Mouse (Mus musculus): ENCODE data around the gene Dhcr7. TPM values are rescaled to one million over a fixed set of nuclear protein-coding genes. Genes with fewer than 3 reads are reported as not detected.
A peak's percentile ranks its signal among the peaks of the same experiment; 100 is the strongest.

Dhcr7 gene
- polyA plus RNA-seq, 1 experiment from 2014 or later, result 30.4 TPM

DNA sequence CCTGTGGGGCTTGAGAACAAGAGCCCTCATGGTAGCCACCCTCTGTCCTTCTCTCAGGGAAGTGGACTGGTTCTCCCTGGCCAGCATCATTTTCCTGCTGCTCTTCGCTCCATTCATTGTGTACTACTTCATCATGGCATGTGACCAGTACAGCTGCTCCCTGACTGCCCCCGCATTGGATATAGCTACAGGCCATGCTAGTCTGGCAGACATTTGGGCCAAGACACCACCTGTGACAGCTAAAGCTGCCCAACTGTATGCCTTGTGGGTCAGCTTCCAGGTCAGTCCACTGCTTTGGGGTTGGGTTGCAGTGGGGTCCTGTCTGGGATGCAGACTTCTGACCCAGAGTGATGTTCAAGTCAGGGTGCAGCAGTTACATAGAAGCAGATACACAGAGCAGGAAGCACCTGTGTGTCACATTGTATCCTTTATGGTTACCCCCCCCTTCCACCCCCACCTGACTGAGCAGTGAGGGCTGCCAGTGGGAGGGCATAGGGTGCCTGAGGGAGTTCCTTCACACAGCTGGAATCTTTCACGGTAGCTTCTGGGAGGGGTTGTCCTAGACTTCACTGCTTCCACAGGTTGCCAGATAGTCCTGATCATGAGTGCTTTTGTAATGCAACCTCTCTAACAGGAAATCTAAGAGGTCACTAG, 14.9 kb downstream of the Dhcr7 start:
- ATAC-seq, result no peak
- 82% methylated on average over 3 of the region's 3 CpGs for WGBS

DNA sequence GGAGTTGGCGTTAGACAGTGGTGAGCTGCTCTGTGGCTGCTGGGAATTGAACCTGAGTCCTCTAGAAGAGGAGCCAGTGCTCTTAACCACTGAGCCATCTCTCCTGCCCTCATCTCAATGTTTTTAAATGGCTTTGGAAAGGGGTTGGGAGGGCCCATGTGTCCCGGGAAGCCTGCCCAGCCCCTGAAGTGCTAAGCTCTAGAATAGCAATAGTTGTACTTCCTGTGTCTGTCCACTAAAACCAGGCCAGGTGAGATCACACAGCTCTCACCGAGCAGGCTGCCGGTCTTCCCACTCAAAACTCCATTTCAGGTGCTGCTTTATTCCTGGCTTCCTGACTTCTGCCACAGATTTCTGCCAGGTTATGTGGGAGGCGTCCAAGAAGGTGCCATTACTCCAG, 17.2 kb downstream of the Dhcr7 start:
- ATAC-seq, result no peak
- no peaks in the 10 kb centered on the region for H3K9me3 ChIP-seq (ENCODE audit: control insufficient read depth)
- H3K4me3 ChIP-seq (ENCODE audit: low read depth, low read length), result no peak overlapping the region
- H3K9ac ChIP-seq (ENCODE audit: low read depth, low read length), result no peak overlapping the region
- WGBS, result 85% methylated on average over 5 of the region's 5 CpGs
- H3K27ac ChIP-seq (ENCODE audit: low read depth, low read length), result no peak overlapping the region
- H3K36me3 ChIP-seq (ENCODE audit: control insufficient read depth, insufficient read depth), result peaks cover 78% of the 10 kb centered on the region
- H3K4me1 ChIP-seq (replicated peaks; ENCODE audit: control insufficient read depth, insufficient read depth, low read length), result no peaks in the 10 kb centered on the region
- TF ChIP-seq CTCF (IDR thresholded peaks at IDR 0.05; ENCODE audit: low read depth), result no peak
- no peaks in the 10 kb centered on the region for H3K27me3 ChIP-seq (replicated peaks; ENCODE audit: control insufficient read depth, insufficient read depth, low read length)
- H3K4me2 ChIP-seq (replicated peaks; ENCODE audit: low read depth), result no peak overlapping the region

More for the DNA sequence above, 14.9 kb downstream of the Dhcr7 start:
- TF ChIP-seq CTCF (IDR thresholded peaks at IDR 0.05; ENCODE audit: low read depth), result no peak
- Histone ChIP-seq H3K27me3 (replicated peaks; ENCODE audit: control insufficient read depth, insufficient read depth, low read length) (no peaks in the 10 kb centered on the region), H3K36me3 (ENCODE audit: control insufficient read depth, insufficient read depth) (peaks cover 56% of the 10 kb centered on the region), H3K9ac (ENCODE audit: low read depth, low read length) (no peak overlapping the region), H3K4me2 (replicated peaks; ENCODE audit: low read depth) (no peak overlapping the region), H3K4me3 (ENCODE audit: low read depth, low read length) (no peak overlapping the region), H3K27ac (ENCODE audit: low read depth, low read length) (no peak overlapping the region), H3K9me3 (ENCODE audit: control insufficient read depth) (no peaks in the 10 kb centered on the region), H3K4me1 (replicated peaks; ENCODE audit: control insufficient read depth, insufficient read depth, low read length) (no peaks in the 10 kb centered on the region)

DNA sequence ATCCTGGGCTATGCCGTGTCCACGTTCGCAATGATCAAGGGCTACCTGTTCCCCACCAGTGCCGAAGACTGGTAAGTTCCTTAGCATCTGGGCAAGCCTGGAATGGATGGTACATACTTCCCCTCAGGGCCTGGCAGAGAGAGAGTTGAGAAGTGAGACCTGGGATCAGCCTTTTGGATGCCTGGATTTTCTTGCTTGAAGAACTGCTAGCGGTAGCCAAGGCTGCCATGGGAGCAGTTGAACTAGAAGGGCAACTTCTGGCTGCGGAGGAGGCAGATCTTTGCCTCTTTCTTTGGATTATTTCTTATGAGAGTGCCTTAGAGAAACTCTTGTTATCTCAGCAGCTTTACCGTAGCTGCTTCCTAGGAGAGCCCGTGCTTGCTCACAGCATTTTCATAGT, 18.4 kb downstream of the Dhcr7 start:
- H3K36me3 ChIP-seq (ENCODE audit: control insufficient read depth, insufficient read depth), result peaks cover 90% of the 10 kb centered on the region
- H3K4me2 ChIP-seq (replicated peaks; ENCODE audit: low read depth), result no peak overlapping the region
- no peak overlapping the region for H3K4me3 ChIP-seq (ENCODE audit: low read depth, low read length)
- no peak overlapping the region for H3K9ac ChIP-seq (ENCODE audit: low read depth, low read length)
- TF ChIP-seq CTCF (IDR thresholded peaks at IDR 0.05; ENCODE audit: low read depth), result no peak
- WGBS, result 98% methylated on average over 8 of the region's 8 CpGs
- no peak for ATAC-seq
- H3K4me1 ChIP-seq (replicated peaks; ENCODE audit: control insufficient read depth, insufficient read depth, low read length), result no peaks in the 10 kb centered on the region
- H3K9me3 ChIP-seq (ENCODE audit: control insufficient read depth), result no peaks in the 10 kb centered on the region
- H3K27me3 ChIP-seq (replicated peaks; ENCODE audit: control insufficient read depth, insufficient read depth, low read length), result no peaks in the 10 kb centered on the region
- H3K27ac ChIP-seq (ENCODE audit: low read depth, low read length), result no peak overlapping the region

DNA sequence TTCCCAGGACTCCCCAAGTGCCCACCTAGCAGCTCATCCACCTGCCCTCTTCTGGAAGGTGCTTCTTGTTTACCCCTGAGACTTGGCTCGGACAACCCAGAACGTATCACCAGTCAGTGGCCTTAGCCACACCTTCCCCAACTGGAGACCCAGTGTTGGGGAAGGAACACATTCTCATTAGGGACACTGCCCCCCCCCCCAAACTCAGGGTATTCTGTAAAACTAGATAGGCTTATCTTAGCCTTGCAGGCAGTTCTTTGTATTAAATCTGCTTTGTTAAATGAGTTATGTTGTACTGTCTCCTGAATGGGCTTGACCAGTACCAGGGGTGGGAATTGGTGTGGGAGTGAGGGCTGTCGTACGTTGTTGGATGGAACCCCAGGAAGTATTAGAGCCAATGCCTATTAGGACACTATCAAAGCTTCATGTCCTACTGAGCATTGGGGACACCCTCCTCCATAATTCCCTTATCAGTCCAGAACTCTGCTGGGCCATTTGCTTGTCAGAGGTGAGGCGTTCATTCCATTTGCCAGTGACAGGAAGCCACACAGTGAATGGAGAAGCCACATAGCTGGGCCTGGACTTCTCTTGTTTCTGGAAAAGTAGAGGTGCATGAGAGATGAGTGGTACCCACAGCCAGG, 25.3 kb downstream of the Dhcr7 start:
- Histone ChIP-seq H3K9ac (ENCODE audit: low read depth, low read length) (no peak overlapping the region), H3K27ac (ENCODE audit: low read depth, low read length) (peak overlapping the region; percentile 95), H3K9me3 (ENCODE audit: control insufficient read depth) (no peaks in the 10 kb centered on the region), H3K4me2 (replicated peaks; ENCODE audit: low read depth) (peak overlapping the region; percentile 30; the same call in 1 of the 2 replicates), H3K36me3 (ENCODE audit: control insufficient read depth, insufficient read depth) (peaks cover 44% of the 10 kb centered on the region), H3K4me1 (replicated peaks; ENCODE audit: control insufficient read depth, insufficient read depth, low read length) (peaks cover 7% of the 10 kb centered on the region), H3K27me3 (replicated peaks; ENCODE audit: control insufficient read depth, insufficient read depth, low read length) (no peaks in the 10 kb centered on the region), H3K4me3 (ENCODE audit: low read depth, low read length) (no peak overlapping the region)
- no peak for TF ChIP-seq CTCF (IDR thresholded peaks at IDR 0.05; ENCODE audit: low read depth)
- ATAC-seq, result peak; percentile 42
- WGBS, result 65% methylated on average over 5 of the region's 5 CpGs

DNA sequence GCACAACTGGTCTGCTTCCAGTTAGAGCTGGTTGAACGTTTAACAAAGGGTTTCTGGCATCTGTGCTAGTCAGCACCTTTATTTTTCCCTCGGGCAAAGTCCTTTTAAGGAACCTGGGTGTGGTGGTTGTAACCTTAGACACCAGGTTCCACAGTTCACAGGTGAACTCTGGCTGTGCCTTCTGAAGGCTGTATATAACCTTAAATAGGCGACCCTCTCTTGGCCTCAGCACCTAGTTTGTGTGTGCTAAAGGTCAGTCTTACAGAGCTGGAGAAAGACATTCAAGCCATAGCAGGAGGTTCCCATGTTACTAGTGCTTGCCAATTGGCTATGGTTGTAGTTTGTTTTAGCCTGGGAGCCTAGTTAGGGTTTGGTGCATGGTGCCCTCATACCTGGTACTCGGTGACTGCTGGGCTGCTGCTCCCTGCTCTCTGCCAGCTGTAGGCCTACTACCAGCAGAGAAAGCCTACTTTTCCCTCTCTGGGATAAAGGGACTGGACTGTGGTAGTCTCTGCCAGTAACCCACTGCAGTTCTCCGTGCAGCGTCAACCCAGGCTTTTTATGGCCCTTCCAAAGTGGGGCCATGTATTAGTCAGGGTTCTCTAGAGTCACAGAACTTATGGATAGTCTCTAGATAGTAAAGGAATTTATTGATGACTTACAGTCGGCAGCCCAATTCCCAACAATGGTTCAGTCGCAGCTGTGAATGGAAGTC, 26.0 kb downstream of the Dhcr7 start:
- Histone ChIP-seq H3K9me3 (ENCODE audit: control insufficient read depth) (no peaks in the 10 kb centered on the region), H3K4me1 (replicated peaks; ENCODE audit: control insufficient read depth, insufficient read depth, low read length) (peaks cover 7% of the 10 kb centered on the region), H3K4me3 (ENCODE audit: low read depth, low read length) (no peak overlapping the region), H3K27me3 (replicated peaks; ENCODE audit: control insufficient read depth, insufficient read depth, low read length) (no peaks in the 10 kb centered on the region), H3K4me2 (replicated peaks; ENCODE audit: low read depth) (peak overlapping the region; percentile 30), H3K9ac (ENCODE audit: low read depth, low read length) (no peak overlapping the region), H3K27ac (ENCODE audit: low read depth, low read length) (peak overlapping the region; percentile 95), H3K36me3 (ENCODE audit: control insufficient read depth, insufficient read depth) (peaks cover 38% of the 10 kb centered on the region)
- ATAC-seq, result peak; percentile 99
- 48% methylated on average over 6 of the region's 8 CpGs for WGBS
- no peak for TF ChIP-seq CTCF (IDR thresholded peaks at IDR 0.05; ENCODE audit: low read depth)

DNA sequence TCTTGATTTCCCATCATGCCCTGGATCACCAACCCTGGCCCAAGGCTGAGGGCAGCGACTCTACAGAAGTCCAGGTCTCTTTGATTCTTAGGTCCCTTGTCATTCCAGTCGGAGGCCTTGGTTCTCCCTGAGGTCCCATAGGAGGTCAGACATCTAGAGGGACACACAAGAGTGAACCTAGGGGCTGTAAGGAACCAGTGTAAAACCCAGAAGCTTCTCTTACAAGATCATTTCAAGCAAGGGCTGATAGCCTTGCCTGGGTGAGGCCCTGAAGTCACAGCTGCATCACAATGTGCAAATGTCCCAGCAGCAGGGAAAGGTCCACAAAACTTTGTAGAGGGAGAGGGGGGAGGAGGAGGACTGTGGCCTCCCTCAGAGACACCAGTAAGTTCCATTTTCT, 43.6 kb downstream of the Dhcr7 start, which contains the start of gene Gm498:
Gene Gm498 (plus strand): TSS at position 301 of the 400 bp plus-strand sequence.
- Histone ChIP-seq H3K9me3 (ENCODE audit: control insufficient read depth) (no peaks in the 10 kb centered on the region), H3K4me1 (replicated peaks; ENCODE audit: control insufficient read depth, insufficient read depth, low read length) (no peaks in the 10 kb centered on the region), H3K36me3 (ENCODE audit: control insufficient read depth, insufficient read depth) (no peaks in the 10 kb centered on the region), H3K27ac (ENCODE audit: low read depth, low read length) (no peak within 1 kb of the TSS), H3K27me3 (replicated peaks; ENCODE audit: control insufficient read depth, insufficient read depth, low read length) (no peaks in the 10 kb centered on the region), H3K4me2 (replicated peaks; ENCODE audit: low read depth) (no peak within 1 kb of the TSS), H3K4me3 (ENCODE audit: low read depth, low read length) (no peak within 1 kb of the TSS), H3K9ac (ENCODE audit: low read depth, low read length) (no peak within 1 kb of the TSS)
- ATAC-seq, result no peak
- WGBS, result 82% methylated on average over 2 of the region's 2 CpGs
- no peak for TF ChIP-seq CTCF (IDR thresholded peaks at IDR 0.05; ENCODE audit: low read depth)
